Mouse (Mus musculus) spleen, adult 2 months (tissue): ENCODE measurements around the gene Ntm.

Experiments used
- CTCF ChIP-seq: fragments of 200-500 bp; IDR thresholded peaks from 2 replicates; pipeline ENCODE4 v1.5.1; 2011; ENCODE audit warnings: mild to moderate bottlenecking, inconsistent platforms; ENCODE audit not compliant: insufficient read depth, insufficient read length, insufficient replicate concordance; ENCODE audit errors: extremely low read depth
- POLR2A ChIP-seq: fragments of 200-500 bp; IDR thresholded peaks from 2 replicates; pipeline ENCODE4 v1.6.1; 2011; ENCODE audit warnings: low read depth, low read length, inconsistent platforms

DNA sequence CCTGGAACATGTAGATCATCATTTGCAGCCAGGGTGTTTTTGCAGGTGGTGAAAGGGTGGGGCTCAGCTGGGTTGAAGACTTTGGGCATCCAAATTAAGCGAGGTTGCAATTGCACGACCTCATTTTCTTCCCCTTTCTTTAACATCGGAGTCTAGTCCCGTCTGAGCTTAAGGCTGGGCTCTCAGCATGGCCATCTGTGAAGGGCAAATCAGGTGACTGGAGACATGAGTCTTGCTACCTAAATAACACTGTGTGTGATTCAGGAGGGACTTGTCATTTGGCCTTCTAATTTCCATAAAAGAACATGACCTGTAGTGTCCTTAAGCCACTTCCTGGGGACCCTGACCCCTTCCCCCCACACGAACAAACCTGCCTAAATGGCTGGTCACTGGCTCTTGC is 394.4 kb downstream of the Ntm start:
- no peak for TF ChIP-seq CTCF
- no peak for TF ChIP-seq POLR2A
